Mouse (Mus musculus) testis, adult 2 months (tissue): ENCODE data around the gene Olfr1502.

Experiments used
- CTCF ChIP-seq: fragments of 200-500 bp; IDR thresholded peaks from 2 replicates; pipeline ENCODE4 v1.5.1; 2012; ENCODE audit warnings: low read depth, mild to moderate bottlenecking, inconsistent platforms, low read length, moderate library complexity; ENCODE audit not compliant: control insufficient read depth, insufficient read depth, insufficient replicate concordance
- POLR2A ChIP-seq: fragments of 200-500 bp; IDR thresholded peaks from 2 replicates; pipeline ENCODE4 v1.6.1; 2012; ENCODE audit warnings: low read depth, mild to moderate bottlenecking, inconsistent platforms, low read length, moderate library complexity; ENCODE audit not compliant: control insufficient read depth

GRCm38 (mm10) chr19:13820847-13821246, 40.7 kb upstream of the Olfr1502 start:
- TF ChIP-seq CTCF (no peak), POLR2A (no peak)
